Mouse (Mus musculus) heart, embryonic 15.5 days (tissue): ENCODE results near the gene Pccb. TPM values are rescaled to one million over a fixed set of nuclear protein-coding genes. Genes with fewer than 3 reads are reported as not detected.

ENCODE experiments used
- ATAC-seq: fragments of 200-750 bp; cut with Nextera tagmentation; replicated peaks from 2 replicates; pipeline ENCODE4 v1.8.0; 2017; ENCODE audit warnings: low read depth, moderate TSS enrichment; ENCODE audit not compliant: insufficient number of reproducible peaks, insufficient read depth, low FRiP score
- H3K27ac ChIP-seq: fragments of 300-500 bp; sonication (generic); 2 replicates; pipeline ENCODE4 v1.5.1; 2015; ENCODE audit warnings: mild to moderate bottlenecking, inconsistent platforms
- H3K27me3 ChIP-seq: fragments of 300-500 bp; sonication (generic); 2 replicates; pipeline ENCODE4 v1.6.1; 2015; ENCODE audit warnings: inconsistent platforms
- H3K36me3 ChIP-seq: fragments of 300-500 bp; sonication (generic); 2 replicates; pipeline ENCODE4 v1.6.1; 2015; ENCODE audit warnings: mild to moderate bottlenecking, inconsistent platforms
- H3K4me1 ChIP-seq: fragments of 300-500 bp; sonication (generic); replicated peaks from 2 replicates; pipeline ENCODE4 v1.6.1; 2015; ENCODE audit warnings: inconsistent platforms
- H3K4me2 ChIP-seq: fragments of 300-500 bp; sonication (generic); 2 replicates; pipeline ENCODE4 v1.6.1; 2015; ENCODE audit warnings: inconsistent platforms, mild to moderate bottlenecking, moderate library complexity
- H3K4me3 ChIP-seq: fragments of 300-500 bp; sonication (generic); 2 replicates; pipeline ENCODE4 v1.5.1; 2015; ENCODE audit warnings: mild to moderate bottlenecking, inconsistent platforms
- H3K9ac ChIP-seq: fragments of 300-500 bp; sonication (generic); 2 replicates; pipeline ENCODE4 v1.6.1; 2015; ENCODE audit warnings: mild to moderate bottlenecking, inconsistent platforms
- H3K9me3 ChIP-seq: fragments of 300-500 bp; sonication (generic); replicated peaks from 2 replicates; pipeline ENCODE4 v1.6.1; 2016; ENCODE audit warnings: inconsistent platforms
- WGBS: fragments of 180-500 bp; shearing (Covaris S2); methylation state at CpG from one replicate; pipeline ENCODE4 v1.1.7; 2015; ENCODE audit warnings: mixed read lengths; 5-methylcytosine and 5-hydroxymethylcytosine counted together
- polyA plus RNA-seq: library from polyadenylated mRNA; unstranded; fragments of >200 nt; fragmentation: Nextera tagmentation; extraction: Ambion mirVana; gene quantifications from 2 replicates; pipeline ENCODE4 v1.2.1, GENCODE M21; 2015

Gene Pccb
- polyA plus RNA-seq, result 22.3 and 23.0 TPM in 2 replicates

- no peaks in the 10 kb centered on the region; the same call in 1 of the 2 replicates for H3K36me3 ChIP-seq
- H3K4me1 ChIP-seq, result peaks cover 4% of the 10 kb centered on the region
- no peaks in the 10 kb centered on the region for H3K9me3 ChIP-seq
- H3K9ac ChIP-seq, result peak within 1 kb of the TSS; percentile 68
- peak within 1 kb of the TSS; percentile 95 for H3K27ac ChIP-seq
- WGBS, result under 1% methylated on average over 54 of the region's 61 CpGs
- peak; percentile 99 for ATAC-seq
- no peaks in the 10 kb centered on the region for H3K27me3 ChIP-seq
- peak within 1 kb of the TSS; percentile 63 for H3K4me2 ChIP-seq
- peak within 1 kb of the TSS; percentile 65 for H3K4me3 ChIP-seq
Observed at GRCm38 (mm10) chr9:101034448-101035098, at the start of gene Pccb. Pccb (minus strand) TSS chr9:101034898.

GRCm38 (mm10) chr9:101083728-101084127 lies 49.0 kb upstream of the Pccb start:
- Histone ChIP-seq H3K9ac (no peak overlapping the region), H3K4me1 (peaks cover 18% of the 10 kb centered on the region), H3K4me3 (no peak overlapping the region), H3K9me3 (no peaks in the 10 kb centered on the region), H3K36me3 (no peaks in the 10 kb centered on the region), H3K27ac (no peak overlapping the region), H3K27me3 (no peaks in the 10 kb centered on the region), H3K4me2 (no peak overlapping the region)
- no peak for ATAC-seq
- WGBS, result 85% methylated on average over 3 of the region's 3 CpGs

- H3K4me3 ChIP-seq, result no peak overlapping the region
- WGBS, result 70% methylated on average over 3 of the region's 3 CpGs
- no peaks in the 10 kb centered on the region for H3K9me3 ChIP-seq
- H3K27me3 ChIP-seq, result no peaks in the 10 kb centered on the region
- no peak overlapping the region for H3K9ac ChIP-seq
- H3K4me1 ChIP-seq, result peaks cover 30% of the 10 kb centered on the region
- no peak for ATAC-seq
- H3K27ac ChIP-seq, result no peak overlapping the region
- H3K4me2 ChIP-seq, result 0 out of 2 replicates have a peak overlapping the region, but pooled peaks have one; percentile 18
- no peaks in the 10 kb centered on the region for H3K36me3 ChIP-seq
Observed at GRCm38 (mm10) chr9:101080046-101080685, 45.5 kb upstream of the Pccb start.

GRCm38 (mm10) chr9:101078579-101078978 lies 43.9 kb upstream of the Pccb start:
- Histone ChIP-seq H3K4me1 (peaks cover 30% of the 10 kb centered on the region), H3K4me3 (peak overlapping the region; percentile 22), H3K9me3 (no peaks in the 10 kb centered on the region), H3K9ac (0 out of 2 replicates have a peak overlapping the region, but pooled peaks have one; percentile 0), H3K36me3 (no peaks in the 10 kb centered on the region), H3K27me3 (no peaks in the 10 kb centered on the region), H3K27ac (no peak overlapping the region), H3K4me2 (peak overlapping the region; percentile 48)
- 80% methylated on average over 4 of the region's 4 CpGs for WGBS
- ATAC-seq, result no peak

- peaks cover 32% of the 10 kb centered on the region for H3K4me1 ChIP-seq
- no peak overlapping the region for H3K27ac ChIP-seq
Observed at GRCm38 (mm10) chr9:101077486-101077885, 42.8 kb upstream of the Pccb start.

GRCm38 (mm10) chr9:101076095-101076875 lies 41.6 kb upstream of the Pccb start:
- Histone ChIP-seq H3K27ac (peak overlapping the region; percentile 35), H3K27me3 (no peaks in the 10 kb centered on the region)
- WGBS, result under 1% methylated on average over 18 of the region's 18 CpGs

More at GRCm38 (mm10) chr9:101077486-101077885, 42.8 kb upstream of the Pccb start:
- H3K4me2 ChIP-seq, result peak overlapping the region; percentile 77
- H3K27me3 ChIP-seq, result no peaks in the 10 kb centered on the region
- H3K9ac ChIP-seq, result peak overlapping the region; percentile 100
- H3K9me3 ChIP-seq, result no peaks in the 10 kb centered on the region
- H3K4me3 ChIP-seq, result peak overlapping the region; percentile 99
- ATAC-seq, result no peak
- H3K36me3 ChIP-seq, result no peaks in the 10 kb centered on the region

GRCm38 (mm10) chr9:101075694-101076093 lies 41.0 kb upstream of the Pccb start:
- Histone ChIP-seq H3K4me1 (peaks cover 31% of the 10 kb centered on the region), H3K4me2 (peak overlapping the region; percentile 77), H3K36me3 (no peaks in the 10 kb centered on the region), H3K27me3 (no peaks in the 10 kb centered on the region), H3K9ac (peak overlapping the region; percentile 100), H3K4me3 (peak overlapping the region; percentile 99), H3K9me3 (no peaks in the 10 kb centered on the region), H3K27ac (peak overlapping the region; percentile 100; the same call in 1 of the 2 replicates)
- 0% methylated on average over 8 of the region's 8 CpGs for WGBS
- ATAC-seq, result no peak

More at GRCm38 (mm10) chr9:101076095-101076875, 41.6 kb upstream of the Pccb start:
- Histone ChIP-seq H3K4me3 (peak overlapping the region; percentile 99), H3K4me2 (peak overlapping the region; percentile 77), H3K4me1 (peaks cover 31% of the 10 kb centered on the region), H3K9ac (peak overlapping the region; percentile 100), H3K36me3 (no peaks in the 10 kb centered on the region), H3K9me3 (no peaks in the 10 kb centered on the region)
- no peak for ATAC-seq

GRCm38 (mm10) chr9:101075091-101075581 lies 40.4 kb upstream of the Pccb start:
- ATAC-seq, result no peak
- peak overlapping the region; percentile 100 for H3K9ac ChIP-seq
- no peaks in the 10 kb centered on the region for H3K36me3 ChIP-seq
- peak overlapping the region; percentile 100 for H3K27ac ChIP-seq
- H3K4me2 ChIP-seq, result peak overlapping the region; percentile 77
- under 1% methylated on average over 25 of the region's 25 CpGs for WGBS
- no peaks in the 10 kb centered on the region for H3K27me3 ChIP-seq
- peaks cover 28% of the 10 kb centered on the region for H3K4me1 ChIP-seq
- H3K9me3 ChIP-seq, result no peaks in the 10 kb centered on the region
- peak overlapping the region; percentile 99 for H3K4me3 ChIP-seq

- Histone ChIP-seq H3K4me3 (peak overlapping the region; percentile 99), H3K36me3 (no peaks in the 10 kb centered on the region), H3K9ac (peak overlapping the region; percentile 100), H3K27ac (peak overlapping the region; percentile 100), H3K4me2 (peak overlapping the region; percentile 77), H3K27me3 (no peaks in the 10 kb centered on the region), H3K4me1 (peaks cover 22% of the 10 kb centered on the region), H3K9me3 (no peaks in the 10 kb centered on the region)
- ATAC-seq, result peak; percentile 80
- WGBS, result under 1% methylated on average over 66 of the region's 100 CpGs
Observed at GRCm38 (mm10) chr9:101074332-101075021, 39.8 kb upstream of the Pccb start.

- Histone ChIP-seq H3K4me2 (peak within 1 kb of the TSS; percentile 77), H3K27ac (peak within 1 kb of the TSS; percentile 100), H3K9me3 (no peaks in the 10 kb centered on the region), H3K27me3 (no peaks in the 10 kb centered on the region), H3K9ac (peak within 1 kb of the TSS; percentile 100), H3K4me1 (peaks cover 18% of the 10 kb centered on the region), H3K36me3 (no peaks in the 10 kb centered on the region), H3K4me3 (peak within 1 kb of the TSS; percentile 99)
- no peak; the same call in 1 of the 2 replicates for ATAC-seq
- under 1% methylated on average over 32 of the region's 43 CpGs for WGBS
Observed at GRCm38 (mm10) chr9:101073987-101074331, 39.3 kb upstream of the Pccb start, which contains the start of gene Msl2. Msl2 (plus strand) TSS chr9:101074101.
